Mouse (Mus musculus) kidney, postnatal 0 days (tissue): ENCODE data around the gene Gkn2. TPM values are rescaled to one million over a fixed set of nuclear protein-coding genes. Genes with fewer than 3 reads are reported as not detected.
A peak's percentile ranks its signal among the peaks of the same experiment; 100 is the strongest.

Experiments
- ATAC-seq: fragments of 200-750 bp; cut with Nextera tagmentation; replicated peaks from 2 replicates; pipeline ENCODE4 v1.8.0; 2017; ENCODE audit warnings: low read depth, moderate number of reproducible peaks, moderate TSS enrichment, moderate library complexity; ENCODE audit not compliant: low FRiP score
- DNase-seq: peaks from one replicate; pipeline ENCODE4 v3.0.0-alpha.2; 2016; ENCODE audit warnings: low spot score
- H3K27ac ChIP-seq: fragments of 300-500 bp; sonication (generic); 2 replicates; pipeline ENCODE4 v1.5.1; 2014; ENCODE audit warnings: mild to moderate bottlenecking
- H3K27me3 ChIP-seq: fragments of 300-500 bp; sonication (generic); 2 replicates; pipeline ENCODE4 v1.6.1; 2014; ENCODE audit warnings: low read length, mixed read lengths; ENCODE audit not compliant: insufficient read depth
- H3K36me3 ChIP-seq: fragments of 300-500 bp; sonication (generic); 2 replicates; pipeline ENCODE4 v1.6.1; 2014; ENCODE audit warnings: low read length, mixed read lengths; ENCODE audit not compliant: insufficient read depth
- H3K4me1 ChIP-seq: fragments of 300-500 bp; sonication (generic); replicated peaks from 2 replicates; pipeline ENCODE4 v1.6.1; 2014; ENCODE audit warnings: antibody characterized with exemption, low read length, mixed read lengths; ENCODE audit not compliant: insufficient read depth
- H3K4me2 ChIP-seq: fragments of 300-500 bp; sonication (generic); 2 replicates; pipeline ENCODE4 v1.6.1; 2014; ENCODE audit warnings: mild to moderate bottlenecking, low read length, moderate library complexity, mixed read lengths
- H3K4me3 ChIP-seq: fragments of 300-500 bp; sonication (generic); replicated peaks from 2 replicates; pipeline ENCODE4 v1.5.1; 2014; ENCODE audit warnings: low read depth, low read length
- H3K9ac ChIP-seq: fragments of 300-500 bp; sonication (generic); 2 replicates; pipeline ENCODE4 v1.6.1; 2014; ENCODE audit warnings: low read depth, low read length
- H3K9me3 ChIP-seq: fragments of 300-500 bp; sonication (generic); replicated peaks from 2 replicates; pipeline ENCODE4 v1.6.1; 2016; ENCODE audit warnings: low read length, inconsistent platforms, mixed read lengths
- CTCF ChIP-seq: IDR thresholded peaks from 2 replicates; pipeline ENCODE4 v1.5.1; 2016; ENCODE audit warnings: antibody characterized with exemption, low read depth, mild to moderate bottlenecking, moderate library complexity
- WGBS: fragments of 180-500 bp; shearing (Covaris S2); extraction: QIAGEN DNeasy Blood & Tissue Kit; methylation state at CpG from one replicate; pipeline ENCODE4 v1.1.7; 2014; 5-methylcytosine and 5-hydroxymethylcytosine counted together
- polyA plus RNA-seq: library from polyadenylated mRNA; unstranded; fragments of >200 nt; fragmentation: Nextera tagmentation; extraction: Ambion mirVana; gene quantifications from 2 replicates; pipeline ENCODE4 v1.2.1, GENCODE M21; 2015

Gene Gkn2
- polyA plus RNA-seq, 1 experiment from 2014 or later: not detected

- no peak overlapping the region for H3K4me3 ChIP-seq
- no peak overlapping the region for H3K27ac ChIP-seq
- ATAC-seq (no peak), DNase-seq (peak; percentile 26)
- no peaks in the 10 kb centered on the region for H3K27me3 ChIP-seq
- no peaks in the 10 kb centered on the region for H3K9me3 ChIP-seq
- H3K9ac ChIP-seq: no peak overlapping the region
- TF ChIP-seq CTCF: no peak
- H3K4me1 ChIP-seq: no peaks in the 10 kb centered on the region
- 56% methylated on average over 19 of the region's 19 CpGs for WGBS
- no peak overlapping the region for H3K4me2 ChIP-seq
- H3K36me3 ChIP-seq: no peaks in the 10 kb centered on the region
These were observed 51.1 kb downstream of the Gkn2 start for GRCm38 (mm10) chr6:87424037-87424816.

GRCm38 (mm10) chr6:87426954-87427353 lies 53.8 kb downstream of the Gkn2 start:
- DNase-seq (no peak), ATAC-seq (no peak)
- H3K27me3 ChIP-seq: no peaks in the 10 kb centered on the region
- H3K9ac ChIP-seq: no peak overlapping the region
- no peak overlapping the region for H3K27ac ChIP-seq
- no peaks in the 10 kb centered on the region for H3K36me3 ChIP-seq
- no peaks in the 10 kb centered on the region for H3K4me1 ChIP-seq
- no peak overlapping the region for H3K4me3 ChIP-seq
- no peaks in the 10 kb centered on the region for H3K9me3 ChIP-seq
- no peak overlapping the region for H3K4me2 ChIP-seq
- TF ChIP-seq CTCF: no peak
- 70% methylated on average over 5 of the region's 5 CpGs for WGBS

GRCm38 (mm10) chr6:87427616-87428015 lies 54.5 kb downstream of the Gkn2 start:
- no peaks in the 10 kb centered on the region for H3K9me3 ChIP-seq
- H3K27ac ChIP-seq: no peak overlapping the region
- no peaks in the 10 kb centered on the region for H3K27me3 ChIP-seq
- no peak for TF ChIP-seq CTCF
- H3K4me3 ChIP-seq: no peak overlapping the region
- DNase-seq (no peak), ATAC-seq (no peak)
- H3K4me2 ChIP-seq: no peak overlapping the region
- WGBS: 81% methylated on average over 8 of the region's 8 CpGs
- no peak overlapping the region for H3K9ac ChIP-seq
- no peaks in the 10 kb centered on the region for H3K36me3 ChIP-seq
- no peaks in the 10 kb centered on the region for H3K4me1 ChIP-seq

GRCm38 (mm10) chr6:87428487-87429044 lies 55.4 kb downstream of the Gkn2 start, which contains the start of gene Bmp10:
Gene Bmp10, plus strand, starts transcription at chr6:87428994.
- Histone ChIP-seq H3K4me2 (no peak within 1 kb of the TSS), H3K9me3 (no peaks in the 10 kb centered on the region), H3K9ac (no peak within 1 kb of the TSS), H3K27me3 (no peaks in the 10 kb centered on the region), H3K4me1 (no peaks in the 10 kb centered on the region), H3K4me3 (no peak within 1 kb of the TSS), H3K36me3 (no peaks in the 10 kb centered on the region), H3K27ac (no peak within 1 kb of the TSS)
- no peak for TF ChIP-seq CTCF
- 56% methylated on average over 7 of the region's 7 CpGs for WGBS
- no peak for ATAC-seq
- no peak for DNase-seq

Other genes with a start within 250 kb of the Gkn2 start
- gene Antxr1, start 37.5 kb upstream of the Gkn2 start, polyA plus RNA-seq: 5.0 and 5.2 TPM in 2 replicates
- gene Gkn1, start 22.4 kb upstream of the Gkn2 start, polyA plus RNA-seq: not detected in 2 replicates
- gene Gkn3, start 15.6 kb downstream of the Gkn2 start, polyA plus RNA-seq: 0.70 and 1.0 TPM in 2 replicates
- gene Bmp10, start 55.6 kb downstream of the Gkn2 start, polyA plus RNA-seq: not detected in 2 replicates
- 4.1 and 4.4 TPM in 2 replicates for gene Arhgap25, start 159.9 kb downstream of the Gkn2 start, polyA plus RNA-seq
- 2.5 TPM in 2 replicates for gene Prokr1, start 217.4 kb downstream of the Gkn2 start, polyA plus RNA-seq